ENCODE assay signal across 26 mouse cellular contexts in the genomic region with DNA sequence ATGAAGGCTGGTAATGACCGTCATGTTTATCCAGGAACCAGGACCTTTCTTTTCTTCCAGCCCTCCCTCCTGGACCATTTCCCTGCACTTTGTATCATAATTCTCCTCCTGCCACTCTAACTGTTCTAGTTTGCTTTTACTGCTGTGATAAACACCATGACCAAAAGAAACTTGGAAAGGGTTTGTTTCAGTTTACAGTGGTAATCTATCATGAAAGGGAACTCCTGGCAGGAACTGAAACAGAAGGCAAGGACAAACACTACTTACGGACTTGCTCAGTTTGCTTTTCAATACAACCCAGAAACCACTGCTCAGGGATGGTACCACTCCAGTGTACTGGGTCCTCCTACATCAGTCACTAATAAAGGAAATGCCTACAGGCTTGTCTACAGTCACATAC. TPM values are rescaled to one million over a fixed set of nuclear protein-coding genes. Genes with fewer than 3 reads are reported as not detected.
A peak's percentile ranks its signal among the peaks of the same experiment; 100 is the strongest.
DNase-seq lines count a peak whose midpoint lies in the region; ATAC-seq and TF ChIP-seq lines count a peak whose summit lies in the region.
"Had no signal": no experiment of that assay in that cellular context is flagged by ENCODE, and none has a peak within 500 bp of the region (broad histone marks: within the 10 kb centered on the region; RNA-seq: fewer than 3 reads in every experiment).

No protein-coding gene starts in this region.

- no peak overlapping the region for H3K9ac ChIP-seq in heart, embryonic 16.5 days (ENCODE audit: low read length)
- H3K9ac ChIP-seq in CH12.LX (ENCODE audit: insufficient read depth, low read depth): peak overlapping the region; percentile 44
- H3K9ac ChIP-seq in midbrain, embryonic 13.5 days (replicated peaks): no peak overlapping the region
- H3K9ac ChIP-seq: embryonic facial prominence, embryonic 15.5 days; forebrain, postnatal 0 days; hindbrain, embryonic 13.5 days; liver, embryonic 13.5 days had no signal

- TF ChIP-seq POLR2A in CH12.LX (IDR thresholded peaks at IDR 0.05; ENCODE audit: low read depth, low read length): no peak

- no peak for ATAC-seq in heart, embryonic 16.5 days (replicated peaks; ENCODE audit: extremely low read depth, insufficient read depth, low FRiP score)
- peak; percentile 53 for ATAC-seq in common myeloid progenitor, adult 5-6 weeks (replicated peaks; ENCODE audit: low read depth, poor library complexity, severe bottlenecking)
- peak; percentile 83 for ATAC-seq in megakaryocyte, adult 5-6 weeks (ENCODE audit: poor library complexity, severe bottlenecking)
- no peak for ATAC-seq in midbrain, embryonic 13.5 days
- ATAC-seq: forebrain, postnatal 0 days; midbrain, embryonic 16.5 days had no signal

- in situ Hi-C loops in CH12.LX (cut with MboI; ENCODE audit: low pct_ligation_motif_present, low pct_unique_long_range_greater_than_20kb, low sequenced_read_pairs): no loop called here

- H3K79me2 ChIP-seq in CH12.LX (replicated peaks; ENCODE audit: control insufficient read depth, extremely low read depth, insufficient read depth, poor library complexity, severe bottlenecking): no peaks in the 10 kb centered on the region

- DNase-seq in heart, postnatal 36 days: no peak
- no peak for DNase-seq in CH12.LX (ENCODE audit: extremely low read depth)
- no peak for DNase-seq in cerebellum, adult 9-10 months
- no peak for DNase-seq in testis, postnatal 10 days (ENCODE audit: low spot score)
- DNase-seq: adrenal gland, adult 2 months; B cell, adult 2 months; cerebellum, postnatal 14 days; forebrain, postnatal 0 days; kidney, postnatal 10 days; left cerebral cortex, postnatal 4 days; liver, embryonic 13.5 days; retina, postnatal 1 day; thymus, postnatal 36 days had no signal

- TF ChIP-seq RAD21 in CH12.LX (IDR thresholded peaks at IDR 0.05; ENCODE audit: low read depth, low read length): no peak

- dilution Hi-C loops in CH12.LX (cut with MboI; ENCODE audit: extremely low pct_ligation_motif_present, extremely low pct_unique_long_range_greater_than_20kb, low sequenced_read_pairs): no loop called here

- no peaks in the 10 kb centered on the region for H3K4me1 ChIP-seq in heart, embryonic 16.5 days (ENCODE audit: control insufficient read depth, insufficient read depth, low read length)
- H3K4me1 ChIP-seq in CH12.LX (ENCODE audit: control insufficient read depth in 1 of 2, insufficient read depth in 2 of 2): peaks cover 8 to 53% of the 10 kb centered on the region in 2 experiments; a peak in 3 of 4 replicates
- no peaks in the 10 kb centered on the region for H3K4me1 ChIP-seq in midbrain, embryonic 13.5 days (replicated peaks)
- H3K4me1 ChIP-seq: embryonic facial prominence, embryonic 15.5 days; hindbrain, embryonic 13.5 days had no signal

- H3K9me3 ChIP-seq in heart, embryonic 16.5 days (replicated peaks; ENCODE audit: control insufficient read depth, low read length): no peaks in the 10 kb centered on the region
- H3K9me3 ChIP-seq in CH12.LX (replicated peaks; ENCODE audit: low read length): no peaks in the 10 kb centered on the region
- H3K9me3 ChIP-seq in midbrain, embryonic 13.5 days: no peaks in the 10 kb centered on the region
- H3K9me3 ChIP-seq: embryonic facial prominence, embryonic 15.5 days; hindbrain, embryonic 13.5 days; liver, embryonic 13.5 days had no signal

- no peak overlapping the region for H3K4me3 ChIP-seq in heart, embryonic 16.5 days (ENCODE audit: low read length)
- H3K4me3 ChIP-seq in CH12.LX (replicated peaks in 1 of 3; ENCODE audit: low read depth in 2 of 3, low read length in 2 of 3, poor library complexity in 1 of 3): no peak overlapping the region
- no peak overlapping the region for H3K4me3 ChIP-seq in midbrain, embryonic 13.5 days (replicated peaks)
- H3K4me3 ChIP-seq: embryonic facial prominence, embryonic 15.5 days; hindbrain, embryonic 13.5 days; layer of hippocampus, adult 2 months; liver, embryonic 13.5 days had no signal

- WGBS in heart, embryonic 16.5 days: 37% methylated on average over 2 of the region's 2 CpGs
- WGBS in midbrain, embryonic 13.5 days: 82% methylated on average over 2 of the region's 2 CpGs

- TF ChIP-seq EP300 in CH12.LX (IDR thresholded peaks at IDR 0.05; ENCODE audit: low read length): peak; percentile 76; the same call in 1 of the 2 replicates

- H3K36me3 ChIP-seq in heart, embryonic 16.5 days (ENCODE audit: control insufficient read depth, insufficient read depth): no peaks in the 10 kb centered on the region
- no peaks in the 10 kb centered on the region for H3K36me3 ChIP-seq in CH12.LX (replicated peaks in 1 of 2; ENCODE audit: control insufficient read depth in 1 of 2, insufficient read depth in 1 of 2, low read length in 1 of 2)
- H3K36me3 ChIP-seq in midbrain, embryonic 13.5 days: no peaks in the 10 kb centered on the region
- H3K36me3 ChIP-seq: embryonic facial prominence, embryonic 15.5 days; hindbrain, embryonic 13.5 days; liver, embryonic 13.5 days had no signal

- H3K4me2 ChIP-seq in heart, embryonic 16.5 days (ENCODE audit: low read depth, low read length): no peak overlapping the region
- peak overlapping the region; percentile 40 for H3K4me2 ChIP-seq in CH12.LX (ENCODE audit: insufficient read depth, low read depth, poor library complexity, severe bottlenecking)
- H3K4me2 ChIP-seq in midbrain, embryonic 13.5 days (replicated peaks): no peak overlapping the region
- H3K4me2 ChIP-seq: embryonic facial prominence, embryonic 15.5 days; hindbrain, embryonic 13.5 days; liver, embryonic 13.5 days had no signal

- TF ChIP-seq CTCF in CH12.LX (conservative IDR thresholded peaks at IDR 0.05 in 1 of 2, IDR thresholded peaks at IDR 0.05 in 1 of 2; ENCODE audit: low read depth in 2 of 2, low read length in 2 of 2): no peak

- intact Hi-C loops in heart, postnatal 36 days (cut with DNase I): no loop called here

- H3K27me3 ChIP-seq in heart, embryonic 16.5 days (ENCODE audit: control insufficient read depth, insufficient read depth, low read length): no peaks in the 10 kb centered on the region
- H3K27me3 ChIP-seq in CH12.LX (replicated peaks): no peaks in the 10 kb centered on the region
- no peaks in the 10 kb centered on the region for H3K27me3 ChIP-seq in midbrain, embryonic 13.5 days
- H3K27me3 ChIP-seq: embryonic facial prominence, embryonic 15.5 days; hindbrain, embryonic 13.5 days had no signal

- peak overlapping the region; percentile 13; the same call in 1 of the 2 replicates for H3K27ac ChIP-seq in heart, embryonic 16.5 days (ENCODE audit: low read length)
- H3K27ac ChIP-seq in CH12.LX (ENCODE audit: insufficient read depth, low read depth): peak overlapping the region; percentile 49
- H3K27ac ChIP-seq in midbrain, embryonic 13.5 days: no peak overlapping the region
- H3K27ac ChIP-seq: embryonic facial prominence, embryonic 15.5 days; hindbrain, embryonic 13.5 days; layer of hippocampus, adult 2 months; liver, embryonic 13.5 days had no signal

RNA-seq across cellular contexts. Expression of gene Mgat1, which starts 6.5 kb away (rescaled TPM):
- 57.4 and 61.4 TPM in 2 replicates for polyA plus RNA-seq in heart, embryonic 16.5 days (2015; fragmentation: Nextera tagmentation; extraction: Ambion mirVana)
- 10 to 100 TPM; 64.7 to 66.9 TPM for total RNA-seq in heart, postnatal 36 days (2021)
- total RNA-seq in CH12.LX (2012; rRNA removed): 83.2 and 118 TPM in 2 replicates
- total RNA-seq in CH12.LX (2014; rRNA removed): 63.2 and 67.7 TPM in 2 replicates
- 80.9 and 90.5 TPM in 2 replicates for polyA plus RNA-seq in CH12.LX (2012; ENCODE audit: insufficient read length, low read depth)
- total RNA-seq in common myeloid progenitor, adult 5-6 weeks (2017): 54.5 and 81.2 TPM in 2 replicates
- total RNA-seq in megakaryocyte, adult 5-6 weeks (2015): 33.6 and 36.0 TPM in 2 replicates
- total RNA-seq in megakaryocyte, adult 5-6 weeks (2017): 42.6 and 42.9 TPM in 2 replicates
- 29.3 and 32.1 TPM in 2 replicates for polyA plus RNA-seq in midbrain, embryonic 13.5 days (2015; fragmentation: Nextera tagmentation; extraction: Ambion mirVana)

RNA-seq across cellular contexts. Expression of gene Zfp62, which starts 34.4 kb away (rescaled TPM):
- 28.3 and 30.0 TPM in 2 replicates for polyA plus RNA-seq in heart, embryonic 16.5 days (2015; fragmentation: Nextera tagmentation; extraction: Ambion mirVana)
- total RNA-seq in heart, postnatal 36 days (2021): 10 to 100 TPM; 25.8 to 26.8 TPM
- total RNA-seq in CH12.LX (2012; rRNA removed): 21.3 and 22.6 TPM in 2 replicates
- total RNA-seq in CH12.LX (2014; rRNA removed): 38.7 and 48.8 TPM in 2 replicates
- polyA plus RNA-seq in CH12.LX (2012; ENCODE audit: insufficient read length, low read depth): 23.2 and 25.3 TPM in 2 replicates
- 149 and 168 TPM in 2 replicates for total RNA-seq in common myeloid progenitor, adult 5-6 weeks (2017)
- 46.3 and 59.7 TPM in 2 replicates for total RNA-seq in megakaryocyte, adult 5-6 weeks (2015)
- total RNA-seq in megakaryocyte, adult 5-6 weeks (2017): 59.0 and 80.3 TPM in 2 replicates
- polyA plus RNA-seq in midbrain, embryonic 13.5 days (2015; fragmentation: Nextera tagmentation; extraction: Ambion mirVana): 56.6 and 58.5 TPM in 2 replicates

RNA-seq across cellular contexts. Expression of gene Olfr1393, which starts 40.6 kb away (rescaled TPM):
- 0.15 and 0.17 TPM in 2 replicates for polyA plus RNA-seq in heart, embryonic 16.5 days (2015; fragmentation: Nextera tagmentation; extraction: Ambion mirVana)
- under 1 TPM in 1 of 2 experiments, not detected in 1; 0.19 TPM for total RNA-seq in heart, postnatal 36 days (2021)
- total RNA-seq in CH12.LX (2012; rRNA removed): 0.04 TPM in 1 of 2 replicates, not detected in the other
- 0.18 TPM in 1 of 2 replicates, not detected in the other for total RNA-seq in CH12.LX (2014; rRNA removed)
- 0.08 and 0.10 TPM in 2 replicates for polyA plus RNA-seq in CH12.LX (2012; ENCODE audit: insufficient read length, low read depth)
- total RNA-seq in common myeloid progenitor, adult 5-6 weeks (2017): not detected in 2 replicates
- not detected in 2 replicates for total RNA-seq in megakaryocyte, adult 5-6 weeks (2015)
- not detected in 2 replicates for total RNA-seq in megakaryocyte, adult 5-6 weeks (2017)
- 0.15 TPM in 1 of 2 replicates, not detected in the other for polyA plus RNA-seq in midbrain, embryonic 13.5 days (2015; fragmentation: Nextera tagmentation; extraction: Ambion mirVana)
- total RNA-seq: layer of hippocampus, adult 2 months had no signal
- polyA plus RNA-seq: adrenal gland, adult 2 months; intestine, embryonic 14.5 days; liver, embryonic 13.5 days; midbrain, embryonic 16.5 days had no signal

RNA-seq across cellular contexts. Expression of gene Olfr1392, which starts 47.5 kb away (rescaled TPM):
- polyA plus RNA-seq in heart, embryonic 16.5 days (2015; fragmentation: Nextera tagmentation; extraction: Ambion mirVana): not detected in 2 replicates
- not detected for total RNA-seq in heart, postnatal 36 days (2021)
- total RNA-seq in CH12.LX (2012; rRNA removed): not detected in 2 replicates
- total RNA-seq in CH12.LX (2014; rRNA removed): not detected in 2 replicates
- polyA plus RNA-seq in CH12.LX (2012; ENCODE audit: insufficient read length, low read depth): not detected in 2 replicates
- total RNA-seq in common myeloid progenitor, adult 5-6 weeks (2017): not detected in 2 replicates
- 0.84 TPM in 1 of 2 replicates, not detected in the other for total RNA-seq in megakaryocyte, adult 5-6 weeks (2015)
- not detected in 2 replicates for total RNA-seq in megakaryocyte, adult 5-6 weeks (2017)
- not detected in 2 replicates for polyA plus RNA-seq in midbrain, embryonic 13.5 days (2015; fragmentation: Nextera tagmentation; extraction: Ambion mirVana)
- total RNA-seq: adrenal gland, adult 2 months; gastrocnemius, adult 18-20 months; heart, adult 18-20 months; layer of hippocampus, adult 2 months had no signal
- polyA plus RNA-seq: embryonic facial prominence, embryonic 15.5 days; heart, postnatal 0 days; hindbrain, embryonic 13.5 days; intestine, embryonic 14.5 days; liver, embryonic 13.5 days; lung, embryonic 16.5 days; midbrain, embryonic 16.5 days had no signal

RNA-seq across cellular contexts. Expression of gene Btnl9, which starts 50.6 kb away (rescaled TPM):
- 6.4 and 8.0 TPM in 2 replicates for polyA plus RNA-seq in heart, embryonic 16.5 days (2015; fragmentation: Nextera tagmentation; extraction: Ambion mirVana)
- total RNA-seq in heart, postnatal 36 days (2021): 10 to 100 TPM; 34.7 to 38.5 TPM
- total RNA-seq in CH12.LX (2012; rRNA removed) (0.17 and 0.34 TPM in 2 replicates), CH12.LX (2014; rRNA removed) (not detected in 2 replicates)
- 0.04 and 0.20 TPM in 2 replicates for polyA plus RNA-seq in CH12.LX (2012; ENCODE audit: insufficient read length, low read depth)
- 11.1 and 13.6 TPM in 2 replicates for total RNA-seq in common myeloid progenitor, adult 5-6 weeks (2017)
- total RNA-seq in megakaryocyte, adult 5-6 weeks (2015): 1.6 and 1.7 TPM in 2 replicates
- 2.3 and 4.2 TPM in 2 replicates for total RNA-seq in megakaryocyte, adult 5-6 weeks (2017)
- 0.17 TPM in 1 of 2 replicates, not detected in the other for polyA plus RNA-seq in midbrain, embryonic 13.5 days (2015; fragmentation: Nextera tagmentation; extraction: Ambion mirVana)
- total RNA-seq: layer of hippocampus, adult 2 months had no signal

Comparison
In these comparisons a context has a peak if more than half of its experiments do, and no peak if none do; other contexts are left out.
1. ATAC-seq: peak in common myeloid progenitor, adult 5-6 weeks (single experiment) and megakaryocyte, adult 5-6 weeks (single experiment); none in heart, embryonic 16.5 days (single experiment) and midbrain, embryonic 13.5 days (single experiment).